Mouse (Mus musculus) adrenal gland (tissue): ENCODE data around the gene Entpd7.

ENCODE experiments used
- intact Hi-C: fragments of 180-260 bp; cut with DNase I; formaldehyde crosslinking; loops from one replicate; pipeline ENCODE4 v1.15.1; 2025

Gene Entpd7

DNA sequence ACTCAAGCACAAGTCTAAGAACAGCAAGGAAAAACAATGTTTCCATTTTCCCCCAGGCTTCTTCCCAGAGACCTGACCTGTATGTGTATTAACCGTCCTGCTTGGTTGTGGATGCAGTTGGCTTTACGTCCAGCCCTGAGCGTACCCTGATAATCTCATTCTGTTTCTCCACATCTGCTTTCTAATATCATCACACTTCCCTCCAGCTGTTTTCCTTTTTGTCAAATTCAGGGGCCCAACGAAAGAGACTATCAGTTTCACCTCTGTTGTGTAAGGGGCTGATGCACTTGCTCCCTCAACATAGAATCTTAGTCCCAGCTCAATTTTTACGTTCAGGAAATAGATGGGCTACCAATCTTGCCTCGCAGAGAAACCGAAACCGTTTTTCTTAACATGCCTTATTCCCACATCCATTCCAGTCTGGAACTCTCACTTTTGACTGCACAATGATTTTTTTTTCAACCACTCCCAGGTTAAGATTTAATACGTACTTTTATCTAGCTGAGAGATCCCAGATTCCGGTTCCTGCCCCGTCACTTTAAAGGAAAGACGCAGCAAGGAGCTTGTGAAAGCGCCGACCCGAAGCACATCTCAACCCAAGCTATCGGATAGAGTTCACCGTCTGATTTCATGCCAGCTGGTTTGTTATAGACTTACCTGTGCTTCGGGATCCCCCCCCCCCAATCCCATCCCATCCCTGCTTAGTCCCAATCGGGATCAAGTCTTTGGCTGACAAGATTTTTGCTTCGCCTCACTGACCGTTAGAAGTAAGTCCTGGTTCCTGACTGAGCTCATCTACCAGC is 15.8 kb upstream of the Entpd7 start:
- intact Hi-C loops = no loop called here

DNA sequence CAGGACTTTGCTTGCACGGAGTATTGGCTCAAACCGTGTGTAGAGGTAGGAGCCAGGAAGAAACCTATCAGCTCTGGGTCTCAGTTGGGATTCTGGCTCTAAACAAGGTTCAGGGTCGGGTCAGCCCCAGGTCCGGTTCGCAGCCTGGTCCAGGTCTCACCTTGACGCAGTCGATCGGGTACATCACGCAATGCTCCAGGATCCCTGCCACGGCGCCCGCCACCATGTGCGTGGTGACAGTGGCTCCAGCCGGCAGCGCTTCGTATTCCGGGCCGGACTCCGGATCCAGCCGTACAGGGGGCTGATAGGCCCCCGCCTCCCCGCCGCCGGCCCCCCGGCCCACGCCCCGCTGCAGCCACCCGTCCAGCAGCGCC is 15.2 kb upstream of the Entpd7 start:
- intact Hi-C loops = no loop called here

DNA sequence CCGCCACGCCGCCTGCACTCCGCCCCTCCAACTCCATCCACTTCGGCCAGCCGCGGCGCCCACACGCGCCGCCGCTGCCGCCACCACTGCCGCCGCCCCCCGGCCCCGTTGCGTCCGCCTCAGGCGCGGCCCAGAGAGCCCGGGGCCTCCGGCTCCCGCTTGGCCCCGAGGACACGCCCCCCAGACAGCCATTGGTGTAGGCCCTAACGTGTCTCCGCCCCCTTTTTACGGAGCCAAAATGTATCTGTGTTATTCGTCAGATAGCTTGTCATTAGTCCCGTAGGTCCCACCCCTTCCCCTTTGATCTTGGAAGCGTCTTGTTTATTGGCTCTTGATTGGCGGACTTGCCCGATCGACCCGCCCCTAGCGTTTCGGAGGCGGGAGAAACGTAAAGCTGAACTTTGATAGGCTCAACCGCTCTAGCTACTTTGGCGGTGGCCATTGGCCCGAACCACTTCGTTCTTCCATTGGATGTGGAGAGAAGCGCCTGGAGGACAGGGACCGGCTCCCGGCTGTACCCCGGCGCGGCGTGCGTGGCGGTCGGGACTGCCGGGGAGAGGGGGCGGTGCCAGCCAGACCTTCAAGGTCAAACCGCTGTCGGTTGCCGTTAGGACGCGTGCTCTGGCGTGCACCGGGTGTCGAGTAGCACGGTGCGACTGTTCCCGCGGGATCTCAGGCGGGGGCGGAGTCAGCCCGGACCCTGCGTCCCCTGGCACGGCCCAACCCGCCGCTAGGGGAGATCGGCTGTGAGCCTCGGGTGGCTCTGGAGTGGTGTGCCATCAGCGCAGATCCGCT is 14.5 kb upstream of the Entpd7 start, which contains the start of gene Slc25a28:
TSS of gene Slc25a28 (minus strand) at position 152 of the 795 bp plus-strand sequence.
- intact Hi-C loops = loop anchor here (5.0 kb wide), 1 partner anchor 77 kb away; the partner anchor contains the start of genes Cox15 and Cutc

DNA sequence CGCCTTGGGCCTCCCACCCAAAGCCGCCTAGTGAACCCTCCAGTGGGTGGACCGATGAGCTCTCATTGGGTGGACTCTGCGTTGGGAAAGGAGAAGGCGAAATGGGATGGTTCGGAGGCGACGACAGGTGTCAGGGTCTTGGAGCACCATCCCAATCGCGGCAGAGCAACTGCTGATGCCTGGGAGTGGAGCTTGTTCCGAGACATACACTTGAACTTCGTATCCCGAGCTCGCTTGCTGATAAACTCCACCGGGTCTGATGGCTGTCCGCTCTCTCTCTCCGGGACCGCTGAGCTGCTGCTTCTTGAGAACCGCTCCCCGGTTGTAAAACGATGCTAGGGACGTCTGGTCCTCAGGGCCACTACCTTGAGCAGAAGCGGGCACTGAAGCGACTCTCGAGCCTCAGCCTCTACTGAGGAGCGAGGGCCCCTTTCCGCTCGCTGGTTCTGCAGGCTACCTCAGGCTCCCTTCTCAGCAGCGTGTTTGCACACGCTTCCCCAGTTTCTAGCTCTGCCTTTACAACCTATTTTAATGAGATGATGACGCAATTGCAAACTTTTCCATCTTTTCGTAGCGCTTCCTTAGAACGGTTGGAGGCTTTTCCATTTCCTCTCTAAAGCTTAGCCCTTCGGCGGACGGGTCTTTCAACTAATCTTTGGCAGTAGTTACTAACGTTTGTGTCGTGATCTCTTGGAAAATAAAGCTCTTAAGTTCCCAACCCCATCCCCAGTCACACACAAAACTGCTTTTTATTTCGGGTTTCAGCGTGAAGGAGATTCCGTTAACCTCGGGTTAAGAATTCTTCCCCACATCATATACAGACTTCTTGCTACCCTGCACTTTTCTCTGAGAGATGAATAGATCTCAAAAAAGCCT is 13.7 kb upstream of the Entpd7 start:
- intact Hi-C loops = loop anchor here (5.0 kb wide), 1 partner anchor 77 kb away; the partner anchor contains the start of genes Cox15 and Cutc

- intact Hi-C loops = loop anchor here (5.0 kb wide), 1 partner anchor 74 kb away; the partner anchor contains the start of genes Cox15 and Cutc
Measured at GRCm38 (mm10) chr19:43678467-43679003, 10.9 kb upstream of the Entpd7 start.

DNA sequence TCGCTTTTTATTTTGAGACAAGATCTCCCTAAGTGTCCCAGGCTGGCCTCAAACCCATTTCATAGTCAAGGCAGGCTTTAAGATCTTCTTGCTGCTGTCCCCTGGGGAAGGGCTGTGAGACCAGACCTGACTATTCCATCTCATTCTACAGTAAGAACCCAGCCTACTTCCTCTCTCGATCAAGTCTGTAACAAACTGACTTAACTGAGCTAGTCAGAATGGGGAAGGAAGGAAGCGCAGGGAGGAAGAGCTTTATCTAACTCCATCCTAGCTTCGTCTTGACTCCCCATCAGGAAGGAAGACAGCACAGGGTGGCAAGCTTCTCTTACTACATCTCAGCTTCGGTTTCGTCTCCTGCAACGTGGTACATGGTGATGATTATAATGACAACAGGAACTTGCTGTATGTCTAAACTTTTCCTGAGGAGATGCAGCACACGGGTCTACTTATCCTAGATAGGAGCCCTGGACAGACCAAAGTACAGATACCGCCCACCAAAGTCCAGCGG is 9.9 kb upstream of the Entpd7 start:
- intact Hi-C loops = loop anchor here (5.0 kb wide), 1 partner anchor 73 kb away; the partner anchor contains the start of genes Cox15 and Cutc

GRCm38 (mm10) chr19:43681541-43681940 is 7.9 kb upstream of the Entpd7 start:
- intact Hi-C loops = no loop called here

DNA sequence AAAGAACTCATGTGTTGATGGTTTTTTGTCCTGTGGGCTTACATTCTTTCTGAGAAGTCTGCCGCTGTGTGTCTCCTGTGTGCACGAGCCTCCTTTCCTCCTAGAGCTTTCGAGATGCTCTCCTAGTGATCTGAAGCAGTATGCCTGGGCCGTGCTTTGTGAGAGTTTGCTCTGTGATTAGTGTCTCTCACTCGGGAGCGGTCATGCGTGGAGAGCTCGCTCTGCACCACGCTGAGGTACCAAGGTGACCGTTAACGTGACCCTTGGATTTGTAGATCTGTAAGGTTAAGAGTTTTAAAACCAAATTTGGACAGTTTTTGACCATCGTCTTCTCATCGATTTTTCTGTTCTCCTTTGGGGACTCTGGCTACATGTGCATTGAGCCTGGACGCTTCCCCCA is 3.3 kb downstream of the Entpd7 start:
- intact Hi-C loops = no loop called here

DNA sequence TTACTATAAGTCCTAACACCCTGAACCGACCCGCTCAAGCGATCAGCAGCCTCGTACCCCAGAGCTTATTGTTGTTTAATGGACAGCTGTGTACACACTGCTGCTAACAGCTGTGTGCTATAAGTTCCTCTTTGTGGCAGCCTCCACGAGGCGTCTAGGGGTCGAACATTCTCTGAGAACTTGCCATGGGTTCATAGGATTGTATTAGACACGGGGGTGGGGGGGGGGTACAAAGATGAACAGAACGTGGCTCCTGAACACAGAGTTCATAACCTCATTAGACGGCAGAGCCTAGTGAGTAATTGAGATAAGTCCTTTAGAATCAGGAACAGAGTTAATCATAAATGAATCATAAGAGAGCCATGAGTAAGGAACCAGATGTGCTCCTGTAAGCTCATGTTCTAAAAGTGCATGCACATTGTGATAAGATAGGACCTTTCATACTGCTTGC is 6.1 kb downstream of the Entpd7 start:
- intact Hi-C loops = no loop called here

DNA sequence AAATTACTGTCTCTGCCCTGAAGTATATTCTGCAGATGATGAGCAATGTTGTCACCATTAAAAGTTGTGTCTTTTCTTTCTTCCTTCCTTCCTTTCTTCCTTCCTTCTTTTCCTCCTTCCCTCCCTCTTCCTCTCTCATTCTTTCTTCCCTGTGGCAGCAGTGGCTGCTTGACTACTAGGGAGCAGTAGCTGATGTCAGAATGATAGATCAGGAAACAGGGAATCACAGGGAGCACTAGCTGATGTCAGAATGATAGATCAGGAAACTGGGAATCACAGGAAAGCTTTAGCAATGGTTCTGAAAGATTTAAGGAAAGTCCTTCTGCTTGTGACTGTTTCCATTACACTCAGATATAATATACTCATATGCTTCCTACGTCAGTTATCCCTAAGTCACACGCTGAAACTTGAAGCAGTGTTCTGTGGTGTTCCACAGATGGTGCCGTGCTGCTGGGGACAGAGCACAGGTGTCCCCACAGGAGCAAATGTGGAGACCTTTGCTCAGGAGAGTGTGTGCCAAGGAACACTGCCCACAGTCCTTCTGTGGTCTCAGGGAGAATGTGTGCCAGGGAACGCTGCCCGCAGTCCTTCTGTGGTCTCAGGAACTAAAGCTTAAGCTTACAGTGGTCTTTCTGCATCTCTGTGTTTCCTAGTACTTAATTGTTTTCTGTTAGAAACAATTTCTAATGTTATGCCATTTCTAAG is 8.3 kb downstream of the Entpd7 start:
- intact Hi-C loops = no loop called here

DNA sequence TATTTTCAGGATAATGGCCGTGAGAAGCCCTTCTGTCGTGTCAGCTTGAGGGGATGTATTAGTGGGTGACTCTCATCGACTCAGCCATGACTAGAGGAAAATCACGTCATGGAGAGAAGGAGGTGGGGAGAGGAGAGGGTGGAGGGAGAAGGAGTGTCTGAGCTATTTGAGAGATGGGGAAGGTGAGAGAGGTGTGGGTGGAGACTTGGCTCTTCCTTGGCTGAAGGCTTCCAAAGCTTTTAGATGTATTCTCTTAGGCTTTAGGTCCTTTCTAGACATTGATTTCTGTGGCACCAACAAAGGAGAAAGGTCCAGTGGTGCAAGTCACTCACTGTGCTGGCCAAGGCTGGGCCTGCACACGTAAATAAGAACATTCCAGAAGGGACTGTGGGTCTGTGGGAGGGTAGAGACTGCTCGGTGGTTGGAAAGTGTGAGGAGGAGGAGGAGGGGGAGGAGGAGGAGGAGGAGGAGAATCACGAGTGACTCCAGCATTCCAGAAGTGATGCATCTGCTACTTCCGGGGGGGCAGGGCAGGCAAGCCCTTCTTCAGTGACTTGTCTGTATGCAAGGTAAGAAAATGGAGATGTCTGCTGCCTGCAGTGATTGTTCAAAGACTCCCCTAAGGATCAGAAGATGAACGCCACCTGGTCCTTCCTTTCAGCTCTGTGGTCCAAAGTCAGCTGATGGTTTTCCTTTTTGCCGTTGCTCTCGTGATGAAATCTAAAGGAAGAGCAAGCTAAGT is 9.7 kb downstream of the Entpd7 start:
- intact Hi-C loops = no loop called here

- intact Hi-C loops = no loop called here
Measured at GRCm38 (mm10) chr19:43699763-43700155, 10.3 kb downstream of the Entpd7 start.

- intact Hi-C loops = no loop called here
Measured at GRCm38 (mm10) chr19:43704211-43704610, 14.7 kb downstream of the Entpd7 start.

- intact Hi-C loops = no loop called here
Measured at GRCm38 (mm10) chr19:43704787-43705497, 15.5 kb downstream of the Entpd7 start.

DNA sequence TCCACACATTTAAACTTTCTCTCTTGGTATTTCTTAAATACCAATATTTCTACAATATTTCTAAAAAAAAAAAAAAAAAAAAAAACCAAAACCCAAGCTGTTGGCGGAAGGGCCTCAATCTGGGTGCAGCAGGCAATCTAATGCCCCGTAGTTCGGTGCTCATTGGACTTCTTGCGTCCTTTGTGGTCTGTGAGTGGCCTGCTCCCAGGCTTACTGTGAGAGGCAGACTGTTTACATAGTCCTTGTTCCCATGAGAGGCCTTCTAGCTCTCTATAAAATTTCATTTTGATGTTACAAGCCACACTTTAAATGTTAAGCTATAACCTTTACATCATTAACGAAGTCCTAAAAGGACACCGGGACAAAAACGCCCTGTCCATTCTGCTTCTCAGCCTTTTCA is 18.7 kb downstream of the Entpd7 start:
- intact Hi-C loops = no loop called here

GRCm38 (mm10) chr19:43709317-43709716 is 19.8 kb downstream of the Entpd7 start:
- intact Hi-C loops = no loop called here

DNA sequence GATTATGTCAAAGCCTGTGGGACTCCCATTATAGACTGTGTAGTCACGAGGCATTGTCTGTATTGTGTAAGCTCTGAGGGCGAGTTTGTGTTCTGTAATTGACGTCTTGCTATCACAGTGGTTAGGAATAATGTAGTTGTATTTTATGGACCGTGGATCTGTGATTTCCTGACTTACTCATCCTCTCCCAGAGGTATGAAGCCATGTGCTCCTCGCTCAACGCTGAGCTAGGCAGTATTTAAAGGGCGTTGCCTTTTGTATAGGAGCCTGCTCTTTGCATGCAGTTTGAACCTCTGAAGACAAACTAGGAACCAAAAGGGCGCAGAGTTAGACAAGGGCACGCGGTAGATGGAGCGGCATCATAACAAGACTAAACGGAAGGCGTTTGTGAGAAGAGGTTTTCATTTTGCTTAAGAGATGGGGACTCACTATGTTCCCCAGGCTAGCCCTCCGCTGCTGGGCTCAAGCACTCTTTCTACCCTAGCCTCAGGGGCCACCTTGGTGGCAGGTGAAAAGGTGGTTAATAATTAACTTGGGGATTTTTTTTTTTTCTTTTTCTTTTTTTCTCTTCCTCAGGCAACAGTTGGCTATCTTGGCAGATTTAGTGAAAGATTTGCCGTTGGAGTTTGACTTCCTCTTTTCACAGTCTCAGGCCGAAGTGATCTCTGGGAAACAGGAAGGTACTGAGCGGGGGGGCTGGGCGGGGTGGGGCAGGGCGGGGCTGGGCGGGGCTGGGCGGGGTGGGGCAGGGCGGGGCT is 21.9 kb downstream of the Entpd7 start:
- intact Hi-C loops = no loop called here

DNA sequence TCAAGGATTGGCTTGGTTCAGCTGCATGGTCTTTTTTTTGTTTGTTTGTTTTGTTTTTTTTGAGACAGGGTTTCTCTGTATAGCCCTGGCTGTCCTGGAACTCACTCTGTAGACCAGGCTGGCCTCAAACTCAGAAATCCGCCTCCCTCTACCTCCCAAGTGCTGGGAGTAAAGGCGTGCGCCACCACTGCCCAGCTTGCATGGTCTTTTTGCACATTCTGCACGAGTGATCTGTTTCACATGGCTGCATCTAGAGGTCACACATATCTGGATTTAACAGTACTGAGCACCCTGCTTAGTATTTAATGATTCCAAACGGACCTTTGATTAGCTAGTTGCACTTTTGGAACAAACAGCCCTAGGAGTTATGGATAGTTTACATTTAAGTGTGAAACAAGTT is 22.5 kb downstream of the Entpd7 start:
- intact Hi-C loops = no loop called here
